Mouse (Mus musculus): Measurements from ENCODE around the gene Mrps35.
A peak's percentile ranks its signal among the peaks of the same experiment; 100 is the strongest.

Mrps35 gene

GRCm38 (mm10) chr6:147090191-147090590 is 47.6 kb downstream of the Mrps35 start:
- DNase-seq: no peak

GRCm38 (mm10) chr6:147091136-147092120 is 48.9 kb downstream of the Mrps35 start, which contains the start of gene Klhl42:
Gene Klhl42, plus strand, starts transcription at chr6:147091379.
- DNase-seq: peak; percentile 60 to 71

GRCm38 (mm10) chr6:147092136-147092535 is 49.6 kb downstream of the Mrps35 start:
- peak; percentile 34 to 53 for DNase-seq

GRCm38 (mm10) chr6:147094771-147095170 is 52.2 kb downstream of the Mrps35 start:
- no peak for DNase-seq

- no peak for DNase-seq
Measured at GRCm38 (mm10) chr6:147096109-147096508, 53.5 kb downstream of the Mrps35 start.

- DNase-seq: no peak
Measured at GRCm38 (mm10) chr6:147096934-147097333, 54.4 kb downstream of the Mrps35 start.

- DNase-seq: no peak
Measured at GRCm38 (mm10) chr6:147097346-147097929, 54.9 kb downstream of the Mrps35 start.

GRCm38 (mm10) chr6:147099458-147100277 is 57.1 kb downstream of the Mrps35 start:
- DNase-seq: peak in 1 of 2 experiments; percentile 37

GRCm38 (mm10) chr6:147102293-147102692 is 59.7 kb downstream of the Mrps35 start:
- DNase-seq: no peak

- no peak for DNase-seq
Measured at GRCm38 (mm10) chr6:147105529-147105928, 63.0 kb downstream of the Mrps35 start.

GRCm38 (mm10) chr6:147106716-147107115 is 64.2 kb downstream of the Mrps35 start:
- DNase-seq: peak; percentile 28 to 43

GRCm38 (mm10) chr6:147109283-147109682 is 66.7 kb downstream of the Mrps35 start:
- no peak for DNase-seq

- peak; percentile 72 to 91 for DNase-seq
Measured at GRCm38 (mm10) chr6:147116579-147116978, 74.0 kb downstream of the Mrps35 start.

GRCm38 (mm10) chr6:147117764-147118163 is 75.2 kb downstream of the Mrps35 start:
- no peak for DNase-seq

- no peak for DNase-seq
Measured at GRCm38 (mm10) chr6:147118190-147118589, 75.6 kb downstream of the Mrps35 start.

GRCm38 (mm10) chr6:147121320-147121719 is 78.8 kb downstream of the Mrps35 start:
- DNase-seq: no peak
